Mouse (Mus musculus) right cerebral cortex, postnatal 36 days (tissue): ENCODE measurements at regions not wholly inside any gene's neighbourhood (a gene's known extent, or its start where the extent isn't known, plus 50 kb on each side); places are given as distances from the start of the nearest gene placed in this dataset.

Source experiments
- DNase-seq, 2 experiments: peaks; one replicate each; pipeline ENCODE4 v3.0.0; 2022; ENCODE audit warnings: low spot score in 2 of 2, mixed read lengths in 1 of 2

DNA sequence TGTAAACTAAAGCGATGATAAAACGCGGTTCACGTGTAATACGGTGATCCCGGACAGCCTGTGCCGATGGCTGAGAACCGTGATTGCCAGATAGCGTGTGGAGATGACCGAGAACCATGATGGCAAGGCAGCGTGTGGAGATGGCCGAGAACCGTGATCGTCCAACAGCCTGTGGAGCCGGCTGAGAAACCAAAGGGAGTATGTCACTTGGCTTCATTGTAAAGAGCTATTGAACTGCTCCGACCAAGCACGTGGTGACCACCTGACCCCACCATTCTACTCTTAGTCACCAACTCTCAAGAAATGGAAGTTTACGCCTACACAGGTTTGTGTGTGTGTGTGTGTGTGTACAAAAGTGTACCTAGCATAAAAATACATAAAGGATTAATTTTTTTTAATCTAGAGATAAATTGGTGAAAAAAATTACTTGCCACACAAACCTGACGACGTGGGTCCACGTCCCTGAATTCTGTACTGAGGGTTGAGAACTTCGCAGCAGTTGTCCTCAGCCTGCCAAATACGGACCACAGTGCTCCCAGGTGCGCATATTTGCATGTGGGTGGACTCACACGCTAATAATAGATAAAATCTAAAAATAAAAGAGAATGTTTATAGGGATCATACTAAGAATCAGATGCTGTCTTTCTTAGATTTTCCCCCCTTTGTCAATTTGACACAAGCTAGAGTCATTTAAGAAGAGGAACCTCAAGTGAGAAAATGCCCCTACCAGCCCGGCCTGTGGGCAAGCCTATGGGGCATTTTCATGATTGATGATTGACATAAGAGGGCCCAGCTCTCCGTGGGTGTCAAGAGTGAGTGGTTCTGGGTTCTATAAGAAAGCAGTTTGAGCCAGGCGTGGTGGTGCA is 56.6 kb upstream of the Mef2a start:
- DNase-seq = no peak

GRCm38 (mm10) chr7:67428388-67428787 is 55.7 kb upstream of the Mef2a start:
- DNase-seq = no peak

DNA sequence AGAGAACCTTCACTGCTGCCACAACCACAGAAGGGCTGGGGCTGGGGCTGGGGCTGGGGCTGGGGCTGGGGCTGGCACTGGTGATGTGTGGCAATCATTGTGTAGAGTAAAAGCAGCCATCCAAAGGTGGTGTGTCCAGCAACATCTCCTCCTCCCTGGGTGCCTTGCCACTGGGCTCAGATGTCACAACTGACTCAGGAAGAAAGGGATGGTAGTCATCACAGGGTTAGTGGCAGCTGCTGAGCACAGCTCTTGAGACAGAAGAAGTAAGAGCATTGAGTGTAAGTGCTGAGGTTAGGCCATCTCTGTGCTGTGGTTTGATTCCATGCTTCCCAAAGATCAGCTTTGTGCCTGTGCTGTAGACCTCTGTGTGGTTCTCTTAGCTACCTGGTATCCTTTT is 53.4 kb upstream of the Mef2a start:
- no peak for DNase-seq

DNA sequence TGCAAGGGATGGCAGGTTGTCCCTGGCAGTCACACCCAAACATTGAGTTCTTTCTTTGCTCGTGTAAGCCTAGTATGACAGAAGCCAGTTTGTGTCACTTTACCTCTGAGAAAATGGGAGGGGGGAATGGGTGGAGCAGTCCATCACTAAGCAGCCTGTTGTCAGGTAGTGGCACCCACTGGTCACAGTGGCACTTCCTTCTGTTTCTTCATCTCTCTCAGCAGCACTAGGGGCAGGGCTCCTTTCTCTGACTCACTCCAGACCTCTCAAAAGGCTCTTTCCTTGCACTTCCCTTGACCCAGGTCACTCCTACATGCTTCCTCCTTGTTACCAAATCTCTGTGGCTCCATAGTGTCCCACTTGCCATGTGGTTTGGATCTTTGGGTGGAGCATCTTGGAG is 52.9 kb upstream of the Mef2a start:
- no peak for DNase-seq

GRCm38 (mm10) chr7:67424810-67425485 is 52.3 kb upstream of the Mef2a start:
- DNase-seq = no peak
